Mouse (Mus musculus) kidney, postnatal 10 days (tissue): ENCODE measurements around the gene Tpi1.

Experiments used
- DNase-seq: peaks from one replicate; pipeline ENCODE4 v3.0.0; 2021; ENCODE audit warnings: mixed read lengths

Gene Tpi1

GRCm38 (mm10) chr6:124769101-124769765 is 44.9 kb downstream of the Tpi1 start, which contains the start of gene Eno2:
TSS of gene Eno2 (minus strand) at chr6:124769673.
- peak; percentile 75 for DNase-seq

GRCm38 (mm10) chr6:124768704-124769044 is 45.4 kb downstream of the Tpi1 start:
- no peak for DNase-seq

GRCm38 (mm10) chr6:124767920-124768703 is 46.0 kb downstream of the Tpi1 start:
- peak; percentile 45 for DNase-seq

DNA sequence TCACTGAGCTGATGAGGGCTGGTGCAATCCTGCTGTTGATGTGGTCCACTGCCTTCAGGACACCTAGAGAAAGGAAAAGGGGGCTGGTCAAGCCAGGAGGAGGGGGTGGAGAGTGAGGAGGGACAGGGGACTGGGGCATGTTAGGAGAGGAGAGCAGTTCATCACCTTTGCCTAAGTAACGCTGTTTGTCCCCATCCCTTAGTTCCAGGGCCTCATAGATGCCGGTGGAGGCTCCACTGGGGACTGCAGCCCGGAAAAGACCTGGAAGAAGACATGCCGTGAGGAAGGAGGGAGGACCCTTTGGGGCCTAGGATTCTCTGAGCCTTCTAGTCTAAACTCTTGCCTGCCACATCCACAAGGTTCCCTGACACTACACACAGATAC is 46.6 kb downstream of the Tpi1 start:
- no peak for DNase-seq

- DNase-seq: no peak
These were observed 48.1 kb downstream of the Tpi1 start for GRCm38 (mm10) chr6:124765951-124766350.
